Mouse (Mus musculus) CH12.LX (cell line): ENCODE measurements at regions not wholly inside any gene's neighbourhood (a gene's known extent, or its start where the extent isn't known, plus 50 kb on each side); places are given as distances from the start of the nearest gene placed in this dataset.

Experiments used
- BHLHE40 ChIP-seq: IDR thresholded peaks from 2 replicates; pipeline ENCODE4 v1.6.1; 2011; ENCODE audit warnings: mild to moderate bottlenecking, low read depth, low read length, improper control_type of control experiment
- RCOR1 ChIP-seq: conservative IDR thresholded peaks from 2 replicates; pipeline ENCODE4 v1.6.1; 2012; ENCODE audit warnings: low read depth, mild to moderate bottlenecking, inconsistent platforms, low read length, improper control_type of control experiment

DNA sequence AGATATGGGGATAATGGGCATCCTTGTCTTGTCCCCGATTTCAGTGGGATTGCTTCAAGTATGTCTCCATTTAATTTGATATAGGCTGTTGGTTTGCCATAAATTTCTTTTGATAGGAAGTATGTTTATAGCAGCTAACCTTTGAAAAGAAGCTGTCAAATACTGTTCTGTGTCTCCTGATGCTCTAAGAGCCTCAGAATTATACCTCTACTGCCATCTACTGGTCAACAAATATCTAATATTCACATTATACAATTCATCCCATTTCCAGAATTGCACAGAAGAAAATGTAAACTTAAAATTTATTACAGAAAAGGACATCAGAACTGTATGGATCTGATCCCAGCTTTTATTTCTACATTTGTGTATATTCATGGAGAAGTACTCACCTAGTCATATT is 265.0 kb upstream of the Cdh19 start:
- TF ChIP-seq RCOR1 (no peak), BHLHE40 (no peak)
